26 mouse cellular contexts compared by ENCODE assay signal in genomic region chr12:105116648-105117047, GRCm38 (mm10). TPM values are rescaled to one million over a fixed set of nuclear protein-coding genes. Genes with fewer than 3 reads are reported as not detected.
DNase-seq lines count a peak whose midpoint lies in the region; ATAC-seq lines count a peak whose summit lies in the region.
"Had no signal": no experiment of that assay in that cellular context is flagged by ENCODE, and none has a peak within 500 bp of the region (broad histone marks: within the 10 kb centered on the region; RNA-seq: fewer than 3 reads in every experiment).

No protein-coding gene starts in this region.

- peaks cover 6% of the 10 kb centered on the region; the same call in 1 of the 2 replicates for H3K4me1 ChIP-seq in heart, embryonic 12.5 days (replicated peaks)
- H3K4me1 ChIP-seq: forebrain, embryonic 13.5 days had no signal

- H3K27ac ChIP-seq in heart, embryonic 12.5 days (ENCODE audit: poor library complexity, severe bottlenecking) = no peak overlapping the region
- H3K27ac ChIP-seq: embryonic facial prominence, embryonic 10.5 days; embryonic facial prominence, embryonic 12.5 days; forebrain, embryonic 13.5 days; forebrain, embryonic 15.5 days had no signal

- ATAC-seq in heart, embryonic 12.5 days (ENCODE audit: insufficient number of reproducible peaks, low FRiP score) = no peak
- peak; percentile 90 for ATAC-seq in granulocyte monocyte progenitor cell, adult 5-6 weeks (replicated peaks; ENCODE audit: poor library complexity, severe bottlenecking)
- ATAC-seq in megakaryocyte, adult 5-6 weeks (ENCODE audit: poor library complexity, severe bottlenecking) = peak; percentile 78
- ATAC-seq: forebrain, embryonic 13.5 days; forebrain, embryonic 15.5 days; forebrain, postnatal 0 days had no signal

- H3K27me3 ChIP-seq in heart, embryonic 12.5 days (replicated peaks) = no peaks in the 10 kb centered on the region
- H3K27me3 ChIP-seq: embryonic facial prominence, embryonic 12.5 days; forebrain, embryonic 13.5 days; forebrain, embryonic 15.5 days had no signal

- no peaks in the 10 kb centered on the region for H3K9me3 ChIP-seq in heart, embryonic 12.5 days (replicated peaks)
- H3K9me3 ChIP-seq: embryonic facial prominence, embryonic 10.5 days; embryonic facial prominence, embryonic 12.5 days; forebrain, embryonic 13.5 days; forebrain, embryonic 15.5 days had no signal

- WGBS in heart, embryonic 12.5 days = 89% methylated on average over 1 of the region's 1 CpGs

- peak; percentile 65 for DNase-seq in heart, adult 11 months
- DNase-seq in 416B (ENCODE audit: low read depth) = peak; percentile 28
- no peak for DNase-seq in layer of hippocampus, postnatal 36 days
- no peak for DNase-seq in embryo, embryonic 10.5 days (ENCODE audit: low spot score)
- no peak for DNase-seq in neural tube, embryonic 10.5 days (ENCODE audit: extremely low spot score, low spot score)
- DNase-seq: adrenal gland, adult 2 months; adrenal gland, postnatal 10 days; adrenal gland, postnatal 25 days; cerebellum, adult 11-12 months; cerebellum, adult 2 months; cerebellum, adult 9-10 months; cerebellum, postnatal 10 days; cerebellum, postnatal 25 days; forebrain, postnatal 0 days had no signal

- no peak overlapping the region for H3K4me3 ChIP-seq in heart, embryonic 12.5 days
- H3K4me3 ChIP-seq: embryonic facial prominence, embryonic 10.5 days; embryonic facial prominence, embryonic 12.5 days; forebrain, embryonic 13.5 days; forebrain, embryonic 15.5 days had no signal

- H3K9ac ChIP-seq in heart, embryonic 12.5 days = no peak overlapping the region
- H3K9ac ChIP-seq: embryonic facial prominence, embryonic 12.5 days; forebrain, embryonic 13.5 days; forebrain, embryonic 15.5 days; forebrain, postnatal 0 days had no signal

- H3K36me3 ChIP-seq in heart, embryonic 12.5 days = no peaks in the 10 kb centered on the region
- H3K36me3 ChIP-seq: embryonic facial prominence, embryonic 10.5 days; embryonic facial prominence, embryonic 12.5 days; forebrain, embryonic 15.5 days had no signal

- no peak overlapping the region for H3K4me2 ChIP-seq in heart, embryonic 12.5 days
- H3K4me2 ChIP-seq: embryonic facial prominence, embryonic 12.5 days; forebrain, embryonic 13.5 days; forebrain, embryonic 15.5 days had no signal

RNA-seq across cellular contexts. Expression of gene Tcl1b2, which starts 29.2 kb away (rescaled TPM):
- not detected in 2 replicates for polyA plus RNA-seq in heart, embryonic 12.5 days (2016; fragmentation: Nextera tagmentation; extraction: Ambion mirVana)
- total RNA-seq in granulocyte monocyte progenitor cell, adult 5-6 weeks (2014; fragmentation: Nextera tagmentation) = not detected in 2 replicates
- not detected in 2 replicates for total RNA-seq in granulocyte monocyte progenitor cell, adult 5-6 weeks (2017)
- total RNA-seq in megakaryocyte, adult 5-6 weeks (2015) = not detected in 2 replicates
- not detected in 2 replicates for total RNA-seq in megakaryocyte, adult 5-6 weeks (2017)
- total RNA-seq in layer of hippocampus, postnatal 36 days (2021) = not detected
- total RNA-seq: adrenal gland, adult 2 months; adrenal gland, postnatal 10 days; adrenal gland, postnatal 25 days; ES-E14; forebrain, postnatal 0 days; MEL had no signal
- polyA plus RNA-seq: adrenal gland, adult 2 months; C2C12; cerebellum, adult 2 months; embryonic facial prominence, embryonic 10.5 days; embryonic facial prominence, embryonic 12.5 days; embryonic facial prominence, embryonic 14.5 days; forebrain, embryonic 11.5 days; forebrain, embryonic 13.5 days; forebrain, embryonic 15.5 days; forebrain, postnatal 0 days had no signal

RNA-seq across cellular contexts. Expression of gene Tcl1b1, which starts 42.8 kb away (rescaled TPM):
- not detected in 2 replicates for polyA plus RNA-seq in heart, embryonic 12.5 days (2016; fragmentation: Nextera tagmentation; extraction: Ambion mirVana)
- not detected in 2 replicates for total RNA-seq in granulocyte monocyte progenitor cell, adult 5-6 weeks (2014; fragmentation: Nextera tagmentation)
- total RNA-seq in granulocyte monocyte progenitor cell, adult 5-6 weeks (2017) = not detected in 2 replicates
- not detected in 2 replicates for total RNA-seq in megakaryocyte, adult 5-6 weeks (2015)
- total RNA-seq in megakaryocyte, adult 5-6 weeks (2017) = not detected in 2 replicates
- total RNA-seq in layer of hippocampus, postnatal 36 days (2021) = not detected
- total RNA-seq: adrenal gland, adult 2 months; adrenal gland, postnatal 10 days; adrenal gland, postnatal 25 days; ES-E14; forebrain, postnatal 0 days; MEL had no signal
- polyA plus RNA-seq: adrenal gland, adult 2 months; C2C12; cerebellum, adult 2 months; embryonic facial prominence, embryonic 10.5 days; embryonic facial prominence, embryonic 12.5 days; embryonic facial prominence, embryonic 14.5 days; forebrain, embryonic 11.5 days; forebrain, embryonic 13.5 days; forebrain, embryonic 15.5 days; forebrain, postnatal 0 days had no signal

RNA-seq across cellular contexts. Expression of gene Tcl1b5, which starts 59.5 kb away (rescaled TPM):
- polyA plus RNA-seq in heart, embryonic 12.5 days (2016; fragmentation: Nextera tagmentation; extraction: Ambion mirVana) = not detected in 2 replicates
- total RNA-seq in granulocyte monocyte progenitor cell, adult 5-6 weeks (2014; fragmentation: Nextera tagmentation) = not detected in 2 replicates
- total RNA-seq in granulocyte monocyte progenitor cell, adult 5-6 weeks (2017) = not detected in 2 replicates
- not detected in 2 replicates for total RNA-seq in megakaryocyte, adult 5-6 weeks (2015)
- not detected in 2 replicates for total RNA-seq in megakaryocyte, adult 5-6 weeks (2017)
- not detected for total RNA-seq in layer of hippocampus, postnatal 36 days (2021)
- total RNA-seq: adrenal gland, adult 2 months; adrenal gland, postnatal 10 days; adrenal gland, postnatal 25 days; ES-E14; forebrain, postnatal 0 days; MEL had no signal
- polyA plus RNA-seq: adrenal gland, adult 2 months; C2C12; cerebellum, adult 2 months; embryonic facial prominence, embryonic 10.5 days; embryonic facial prominence, embryonic 12.5 days; embryonic facial prominence, embryonic 14.5 days; forebrain, embryonic 11.5 days; forebrain, embryonic 13.5 days; forebrain, embryonic 15.5 days; forebrain, postnatal 0 days had no signal

Comparison
In these comparisons a context has a peak if more than half of its experiments do, and no peak if none do; other contexts are left out.
1. DNase-seq: peak in heart, adult 11 months (single experiment) and 416B (single experiment); none in layer of hippocampus, postnatal 36 days (0 of 2), embryo, embryonic 10.5 days (single experiment) and neural tube, embryonic 10.5 days (single experiment).